In the genomic region with DNA sequence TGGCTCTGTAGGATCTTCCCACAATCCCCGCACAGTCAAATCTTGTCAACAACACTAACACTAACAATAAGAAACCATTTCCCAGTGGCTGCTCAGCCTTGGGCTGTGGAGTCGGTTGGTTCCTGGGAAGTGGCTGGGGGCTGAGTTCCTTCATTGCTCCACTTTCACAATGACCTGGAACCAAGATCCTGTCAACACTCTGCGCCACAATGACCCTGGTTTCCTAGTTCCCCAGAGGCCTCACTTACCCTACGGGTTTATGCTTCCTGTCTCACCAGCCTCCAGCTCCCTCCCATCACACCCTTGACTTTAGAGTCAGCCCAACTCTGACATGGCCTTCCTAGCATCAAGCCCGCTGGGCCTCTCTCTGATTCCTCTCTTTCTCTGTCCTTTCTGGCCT, we compare ENCODE assay signal across 26 mouse cellular contexts. TPM values are rescaled to one million over a fixed set of nuclear protein-coding genes. Genes with fewer than 3 reads are reported as not detected.
DNase-seq lines count a peak whose midpoint lies in the region; ATAC-seq and TF ChIP-seq lines count a peak whose summit lies in the region.
"Had no signal": no experiment of that assay in that cellular context is flagged by ENCODE, and none has a peak within 500 bp of the region (broad histone marks: within the 10 kb centered on the region; RNA-seq: fewer than 3 reads in every experiment).

No protein-coding gene starts in this region.

- no peaks in the 10 kb centered on the region for H3K9me3 ChIP-seq in lung, embryonic 14.5 days (ENCODE audit: low read depth, low read length)
- H3K9me3 ChIP-seq: forebrain, embryonic 10.5 days; forebrain, embryonic 13.5 days; heart, embryonic 15.5 days had no signal

- H3K9ac ChIP-seq in lung, embryonic 14.5 days, result no peak overlapping the region
- H3K9ac ChIP-seq: forebrain, embryonic 13.5 days; heart, embryonic 12.5 days; heart, embryonic 15.5 days; hindbrain, embryonic 14.5 days had no signal

- H3K27ac ChIP-seq in lung, embryonic 14.5 days (ENCODE audit: low read depth), result no peak overlapping the region
- H3K27ac ChIP-seq: forebrain, embryonic 10.5 days; forebrain, embryonic 13.5 days; heart, embryonic 15.5 days; hindbrain, embryonic 14.5 days had no signal

- no peak overlapping the region for H3K4me2 ChIP-seq in lung, embryonic 14.5 days
- H3K4me2 ChIP-seq: forebrain, embryonic 13.5 days; heart, embryonic 12.5 days; heart, embryonic 15.5 days; hindbrain, embryonic 14.5 days had no signal

- peak; percentile 13 for DNase-seq in lung, embryonic 14.5 days
- no peak for DNase-seq in lung, postnatal 25 days (ENCODE audit: low spot score)
- peak; percentile 22 for DNase-seq in lung, postnatal 10 days
- DNase-seq in lung, postnatal 4 days, result no peak
- DNase-seq in cerebellum, postnatal 10 days, result no peak
- no peak for DNase-seq in embryo, embryonic 10.5 days (ENCODE audit: low spot score)
- DNase-seq: adrenal gland, postnatal 10 days; adrenal gland, postnatal 36 days; cerebellum, adult 18-20 months; cerebellum, adult 9-10 months; cerebellum, postnatal 25 days; gastrocnemius, postnatal 10 days; gastrocnemius, postnatal 36 days; heart, adult 11 months; heart, postnatal 10 days; heart, postnatal 36 days had no signal

- H3K4me1 ChIP-seq in lung, embryonic 14.5 days (ENCODE audit: insufficient read depth), result no peaks in the 10 kb centered on the region
- H3K4me1 ChIP-seq: forebrain, embryonic 10.5 days; forebrain, embryonic 13.5 days; heart, embryonic 12.5 days; heart, embryonic 15.5 days had no signal

- no peak for TF ChIP-seq CTCF in lung, embryonic 14.5 days (IDR thresholded peaks at IDR 0.05; ENCODE audit: low read depth)

- 50% methylated on average over 5 of the region's 5 CpGs for WGBS in lung, embryonic 14.5 days

- no peaks in the 10 kb centered on the region for H3K36me3 ChIP-seq in lung, embryonic 14.5 days (ENCODE audit: insufficient read depth)
- H3K36me3 ChIP-seq: forebrain, embryonic 10.5 days; G1E; heart, embryonic 12.5 days; heart, embryonic 15.5 days had no signal

- no peak for ATAC-seq in lung, embryonic 14.5 days (ENCODE audit: insufficient read depth)
- ATAC-seq in granulocyte monocyte progenitor cell, adult 5-6 weeks (replicated peaks; ENCODE audit: poor library complexity, severe bottlenecking), result peak; percentile 88
- peak; percentile 94 for ATAC-seq in megakaryocyte progenitor cell, adult 5-6 weeks (replicated peaks; ENCODE audit: poor library complexity)
- ATAC-seq: forebrain, embryonic 13.5 days; forebrain, embryonic 16.5 days; Patski had no signal

- H3K27me3 ChIP-seq in lung, embryonic 14.5 days (ENCODE audit: insufficient read depth, low read length), result no peaks in the 10 kb centered on the region
- H3K27me3 ChIP-seq: forebrain, embryonic 13.5 days; heart, embryonic 12.5 days; heart, embryonic 15.5 days; Patski had no signal

- H3K4me3 ChIP-seq in lung, embryonic 14.5 days (ENCODE audit: low read depth, low read length), result no peak overlapping the region
- H3K4me3 ChIP-seq: forebrain, embryonic 10.5 days; forebrain, embryonic 13.5 days; heart, embryonic 12.5 days; heart, embryonic 15.5 days had no signal

RNA-seq across cellular contexts. Expression of a gene that starts 39.3 kb away (rescaled TPM):
- polyA plus RNA-seq in lung, embryonic 14.5 days (2014; fragmentation: Nextera tagmentation; extraction: Ambion mirVana), result 0.65 and 1.4 TPM in 2 replicates
- total RNA-seq in granulocyte monocyte progenitor cell, adult 5-6 weeks (2014; fragmentation: Nextera tagmentation), result not detected in 2 replicates
- 0.30 and 0.41 TPM in 2 replicates for total RNA-seq in granulocyte monocyte progenitor cell, adult 5-6 weeks (2017)
- 0.81 and 1.2 TPM in 2 replicates for total RNA-seq in megakaryocyte progenitor cell, adult 5-6 weeks (2015)
- total RNA-seq in megakaryocyte progenitor cell, adult 5-6 weeks (2017), result 1.1 and 1.9 TPM in 2 replicates
- total RNA-seq: heart, postnatal 36 days had no signal
- polyA plus RNA-seq: G1E, Patski had no signal

Comparison
In these comparisons a context has a peak if more than half of its experiments do, and no peak if none do; other contexts are left out.
1. DNase-seq: peak in lung, embryonic 14.5 days (single experiment) and lung, postnatal 10 days (single experiment); none in lung, postnatal 25 days (single experiment), lung, postnatal 4 days (0 of 2), cerebellum, postnatal 10 days (0 of 2) and embryo, embryonic 10.5 days (single experiment).